Mouse (Mus musculus) megakaryocyte-erythroid progenitor cell, adult 5 weeks (primary cell): ENCODE measurements around the gene Vwc2. TPM values are rescaled to one million over a fixed set of nuclear protein-coding genes. Genes with fewer than 3 reads are reported as not detected.

Experiments
- polyA plus RNA-seq: library from polyadenylated mRNA; stranded (reverse); fragments of >175 nt; gene quantifications from 2 replicates; pipeline ENCODE4 v1.2.3, GENCODE M21; 2012

Vwc2 gene
- not detected in 2 replicates for polyA plus RNA-seq

DNA sequence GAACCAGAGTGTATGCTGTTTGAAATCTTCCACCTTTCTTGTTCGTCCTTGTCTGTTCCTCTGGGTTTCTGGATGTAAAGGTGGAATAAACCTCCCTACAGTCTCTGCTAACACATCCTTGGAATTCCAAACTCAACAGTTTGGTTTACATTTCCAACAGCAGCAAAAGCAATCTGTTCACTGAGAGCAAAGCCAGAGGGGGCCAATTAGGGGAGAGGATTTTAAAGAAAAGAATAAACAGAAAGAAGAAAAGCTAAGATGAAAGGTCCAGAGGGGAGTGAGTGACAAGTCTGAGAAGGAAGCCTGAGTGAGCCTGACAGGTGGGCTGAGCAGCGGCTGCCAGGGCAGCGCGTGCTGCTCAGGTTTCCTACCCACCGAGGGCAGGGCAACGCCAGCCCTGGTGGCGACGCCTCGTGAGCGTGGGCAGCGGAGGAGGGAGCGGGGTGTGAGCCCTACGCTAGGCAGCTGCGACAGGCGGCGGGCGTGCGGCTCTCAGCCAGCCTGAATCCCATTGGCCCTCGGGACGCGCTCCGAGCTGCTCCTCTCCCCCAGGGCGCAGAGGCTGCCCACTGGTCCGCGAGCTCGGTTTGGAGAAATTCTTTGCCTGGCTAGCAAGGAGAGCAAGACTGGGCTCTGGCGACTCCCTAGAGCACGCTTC, at the start of gene Vwc2:
Gene Vwc2, plus strand, starts transcription at position 648 of the 658 bp plus-strand sequence.

